Mouse (Mus musculus): ENCODE results near the gene Ttc7b.

DNA sequence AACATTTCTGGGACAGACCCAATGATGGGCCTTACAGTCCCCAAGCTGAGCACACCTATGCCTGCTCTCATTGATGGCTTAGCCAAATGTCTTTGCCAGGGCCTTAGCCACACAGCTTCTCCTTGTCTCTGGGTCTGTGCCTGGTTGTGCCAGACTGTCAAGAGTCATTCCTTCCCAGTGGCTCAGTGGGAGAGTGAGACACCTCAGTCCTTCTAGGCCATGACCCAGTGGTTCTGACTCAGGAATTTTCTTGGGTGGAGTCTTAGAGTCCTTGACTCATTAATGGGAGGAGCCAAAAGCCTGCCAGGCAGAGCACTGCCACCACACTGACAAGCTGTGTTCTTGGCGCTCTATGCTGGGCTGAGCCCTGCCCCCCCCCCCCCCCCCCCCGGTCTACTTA lies 193.9 kb downstream of the Ttc7b start:
- no peak for TF ChIP-seq HCFC1 (IDR thresholded peaks at IDR 0.05; ENCODE audit: borderline replicate concordance, insufficient read depth, low read length)
- TF ChIP-seq MAFK (IDR thresholded peaks at IDR 0.05; ENCODE audit: insufficient read depth, low read depth, low read length) = no peak
- TF ChIP-seq ZC3H11A (IDR thresholded peaks at IDR 0.05; ENCODE audit: borderline replicate concordance, low read depth, low read length) = no peak
